Mouse (Mus musculus) thymus, postnatal 4 days (tissue): ENCODE measurements at regions not wholly inside any gene's neighbourhood (a gene's known extent, or its start where the extent isn't known, plus 50 kb on each side); places are given as distances from the start of the nearest gene placed in this dataset.
A peak's percentile ranks its signal among the peaks of the same experiment; 100 is the strongest.

Source experiments
- DNase-seq: peaks from one replicate; pipeline ENCODE4 v3.0.0; 2021

- no peak for DNase-seq
Observed at GRCm38 (mm10) chr1:165086131-165086530, 74.4 kb downstream of the Tbx19 start.

GRCm38 (mm10) chr1:165084753-165085152, 75.8 kb downstream of the Tbx19 start:
- peak; percentile 19 for DNase-seq

GRCm38 (mm10) chr1:165084179-165084578, 76.4 kb downstream of the Tbx19 start:
- no peak for DNase-seq

- no peak for DNase-seq
Observed at GRCm38 (mm10) chr1:165080351-165080750, 80.2 kb downstream of the Tbx19 start.

GRCm38 (mm10) chr1:165077313-165077712, 83.3 kb downstream of the Tbx19 start:
- no peak for DNase-seq

- DNase-seq = peak; percentile 14
Observed at GRCm38 (mm10) chr1:165075301-165076082, 85.1 kb downstream of the Tbx19 start.

GRCm38 (mm10) chr1:165071831-165072491, 88.6 kb downstream of the Tbx19 start:
- no peak for DNase-seq

GRCm38 (mm10) chr1:165064981-165065380, 95.6 kb downstream of the Tbx19 start:
- DNase-seq = no peak

GRCm38 (mm10) chr1:165062813-165063492, 97.6 kb downstream of the Tbx19 start:
- no peak for DNase-seq

- DNase-seq = no peak
Observed at GRCm38 (mm10) chr1:165061420-165061819, 99.2 kb downstream of the Tbx19 start.

GRCm38 (mm10) chr1:165054245-165054644, 106.3 kb downstream of the Tbx19 start:
- no peak for DNase-seq

- no peak for DNase-seq
Observed at GRCm38 (mm10) chr1:165051294-165051693, 109.3 kb downstream of the Tbx19 start.

GRCm38 (mm10) chr1:165050176-165050575, 110.4 kb downstream of the Tbx19 start:
- no peak for DNase-seq

GRCm38 (mm10) chr1:165046637-165047036, 111.3 kb upstream of the Xcl1 start:
- no peak for DNase-seq

GRCm38 (mm10) chr1:165046056-165046455, 110.7 kb upstream of the Xcl1 start:
- DNase-seq = no peak

- no peak for DNase-seq
Observed at GRCm38 (mm10) chr1:165043361-165043760, 108.0 kb upstream of the Xcl1 start.

GRCm38 (mm10) chr1:165042105-165042504, 106.8 kb upstream of the Xcl1 start:
- no peak for DNase-seq

- DNase-seq = no peak
Observed at GRCm38 (mm10) chr1:165036631-165037030, 101.3 kb upstream of the Xcl1 start.

- DNase-seq = no peak
Observed at GRCm38 (mm10) chr1:165035618-165036017, 100.3 kb upstream of the Xcl1 start.

GRCm38 (mm10) chr1:165020960-165021563, 85.7 kb upstream of the Xcl1 start:
- no peak for DNase-seq

GRCm38 (mm10) chr1:165018692-165019309, 83.5 kb upstream of the Xcl1 start:
- no peak for DNase-seq

GRCm38 (mm10) chr1:165018236-165018635, 82.9 kb upstream of the Xcl1 start:
- DNase-seq = no peak

- DNase-seq = no peak
Observed at GRCm38 (mm10) chr1:165017793-165018192, 82.5 kb upstream of the Xcl1 start.
